Mouse (Mus musculus) heart, postnatal 0 days (tissue): ENCODE results near the gene Syt16. TPM values are rescaled to one million over a fixed set of nuclear protein-coding genes. Genes with fewer than 3 reads are reported as not detected.

ENCODE experiments used
- ATAC-seq: fragments of 200-750 bp; cut with Nextera tagmentation; 2 replicates; pipeline ENCODE4 v1.8.0; 2017; ENCODE audit warnings: low read depth, moderate number of reproducible peaks, moderate library complexity; ENCODE audit not compliant: insufficient read depth
- DNase-seq: peaks from one replicate; pipeline ENCODE4 v3.0.0-alpha.2; 2016; ENCODE audit warnings: low spot score
- H3K27ac ChIP-seq: fragments of 300-500 bp; sonication (generic); 2 replicates; pipeline ENCODE4 v1.5.1; 2014; ENCODE audit warnings: low read depth, mild to moderate bottlenecking
- H3K27me3 ChIP-seq: fragments of 300-500 bp; sonication (generic); 2 replicates; pipeline ENCODE4 v1.6.1; 2014; ENCODE audit warnings: low read length, mixed read lengths; ENCODE audit not compliant: control insufficient read depth, insufficient read depth
- H3K36me3 ChIP-seq: fragments of 300-500 bp; sonication (generic); replicated peaks from 2 replicates; pipeline ENCODE4 v1.6.1; 2014; ENCODE audit warnings: low read length, mixed read lengths; ENCODE audit not compliant: control insufficient read depth, insufficient read depth
- H3K4me1 ChIP-seq: fragments of 300-500 bp; sonication (generic); 2 replicates; pipeline ENCODE4 v1.6.1; 2014; ENCODE audit warnings: antibody characterized with exemption; ENCODE audit not compliant: control insufficient read depth, insufficient read depth
- H3K4me2 ChIP-seq: fragments of 300-500 bp; sonication (generic); 2 replicates; pipeline ENCODE4 v1.6.1; 2014; ENCODE audit warnings: low read depth, mild to moderate bottlenecking, low read length, moderate library complexity
- H3K4me3 ChIP-seq: fragments of 300-500 bp; sonication (generic); 2 replicates; pipeline ENCODE4 v1.5.1; 2014; ENCODE audit warnings: low read depth, low read length
- H3K9ac ChIP-seq: fragments of 300-500 bp; sonication (generic); replicated peaks from 2 replicates; pipeline ENCODE4 v1.6.1; 2014; ENCODE audit warnings: low read depth, low read length, mixed read lengths
- H3K9me3 ChIP-seq: fragments of 300-500 bp; sonication (generic); replicated peaks from 2 replicates; pipeline ENCODE4 v1.6.1; 2016; ENCODE audit warnings: low read length; ENCODE audit not compliant: control insufficient read depth
- CTCF ChIP-seq: IDR thresholded peaks from 2 replicates; pipeline ENCODE4 v1.5.1; 2016; ENCODE audit warnings: antibody characterized with exemption, control low read depth, low read depth
- EP300 ChIP-seq: IDR thresholded peaks from 2 replicates; pipeline ENCODE4 v1.6.1; 2016; ENCODE audit warnings: antibody characterized with exemption, low read depth
- WGBS: fragments of 180-500 bp; shearing (Covaris S2); extraction: QIAGEN DNeasy Blood & Tissue Kit; methylation state at CpG from one replicate; pipeline ENCODE4 v1.1.7; 2014; 5-methylcytosine and 5-hydroxymethylcytosine counted together
- polyA plus RNA-seq: library from polyadenylated mRNA; unstranded; fragments of >200 nt; fragmentation: Nextera tagmentation; extraction: Ambion mirVana; gene quantifications from 2 replicates; pipeline ENCODE4 v1.2.1, GENCODE M21; 2015
- total RNA-seq: library from RNA; depleted of rRNA; stranded (reverse); fragments of >200 nt; gene quantifications from 2 replicates; pipeline ENCODE4 v1.2.3, GENCODE M21; 2014; ENCODE audit warnings: low replicate concordance

Syt16 gene
- total and polyA plus RNA-seq, 2 experiments from 2014 or later = 0.80 TPM; not detected in 1

- DNase-seq (no peak), ATAC-seq (no peak)
- Histone ChIP-seq H3K36me3 (no peaks in the 10 kb centered on the region), H3K4me3 (no peak overlapping the region), H3K9ac (no peak overlapping the region), H3K4me1 (no peaks in the 10 kb centered on the region), H3K27ac (no peak overlapping the region), H3K27me3 (no peaks in the 10 kb centered on the region), H3K4me2 (no peak overlapping the region), H3K9me3 (no peaks in the 10 kb centered on the region)
- WGBS = 83% methylated on average over 15 of the region's 15 CpGs
- TF ChIP-seq CTCF (no peak), EP300 (no peak)
Measured at GRCm38 (mm10) chr12:74268644-74269285, 271.3 kb downstream of the Syt16 start.

- Histone ChIP-seq H3K27me3 (no peaks in the 10 kb centered on the region), H3K9ac (no peak overlapping the region), H3K9me3 (no peaks in the 10 kb centered on the region), H3K36me3 (no peaks in the 10 kb centered on the region), H3K4me2 (no peak overlapping the region), H3K27ac (no peak overlapping the region), H3K4me3 (no peak overlapping the region), H3K4me1 (no peaks in the 10 kb centered on the region)
- DNase-seq (no peak), ATAC-seq (no peak)
- 87% methylated on average over 17 of the region's 17 CpGs for WGBS
- TF ChIP-seq CTCF (no peak), EP300 (no peak)
Measured at GRCm38 (mm10) chr12:74272545-74272944, 275.1 kb downstream of the Syt16 start.

GRCm38 (mm10) chr12:74277265-74277664 is 279.8 kb downstream of the Syt16 start:
- Histone ChIP-seq H3K27me3 (peaks cover 4% of the 10 kb centered on the region; the same call in 1 of the 2 replicates), H3K36me3 (no peaks in the 10 kb centered on the region), H3K9me3 (no peaks in the 10 kb centered on the region), H3K4me2 (no peak overlapping the region), H3K4me1 (no peaks in the 10 kb centered on the region), H3K4me3 (no peak overlapping the region), H3K9ac (no peak overlapping the region), H3K27ac (no peak overlapping the region)
- TF ChIP-seq CTCF (no peak), EP300 (no peak)
- DNase-seq (no peak), ATAC-seq (no peak)
- WGBS = 49% methylated on average over 5 of the region's 5 CpGs

GRCm38 (mm10) chr12:74281403-74281802 is 283.9 kb downstream of the Syt16 start:
- Histone ChIP-seq H3K9ac (no peak overlapping the region), H3K9me3 (no peaks in the 10 kb centered on the region), H3K4me2 (no peak overlapping the region), H3K4me1 (peaks cover 8% of the 10 kb centered on the region; the same call in 1 of the 2 replicates), H3K27me3 (peaks cover 37% of the 10 kb centered on the region), H3K27ac (no peak overlapping the region), H3K4me3 (no peak overlapping the region), H3K36me3 (no peaks in the 10 kb centered on the region)
- no peak for DNase-seq
- 50% methylated on average over 4 of the region's 4 CpGs for WGBS
- no peak for ATAC-seq
- TF ChIP-seq CTCF (no peak), EP300 (no peak)

- ATAC-seq = no peak
Measured at GRCm38 (mm10) chr12:74282846-74283245, 285.4 kb downstream of the Syt16 start.

More at GRCm38 (mm10) chr12:74282846-74283245, 285.4 kb downstream of the Syt16 start:
- H3K9ac ChIP-seq = no peak overlapping the region
- H3K4me1 ChIP-seq = peaks cover 8% of the 10 kb centered on the region; the same call in 1 of the 2 replicates
- no peak for TF ChIP-seq CTCF
- TF ChIP-seq EP300 = no peak
- no peak overlapping the region for H3K27ac ChIP-seq
- 67% methylated on average over 1 of the region's 1 CpGs for WGBS
- peaks cover 37% of the 10 kb centered on the region for H3K27me3 ChIP-seq
- H3K4me2 ChIP-seq = no peak overlapping the region
- DNase-seq = no peak
- H3K9me3 ChIP-seq = no peaks in the 10 kb centered on the region
- H3K4me3 ChIP-seq = no peak overlapping the region
- H3K36me3 ChIP-seq = no peaks in the 10 kb centered on the region
